Mouse (Mus musculus): ENCODE results near the gene Tcn2.

GRCm38 (mm10) chr11:3937321-3937874 lies 5.4 kb upstream of the Tcn2 start:
- no peak for TF ChIP-seq CTCF (IDR thresholded peaks at IDR 0.05; ENCODE audit: low read depth, low read length)
- TF ChIP-seq GATA1 (IDR thresholded peaks at IDR 0.05; ENCODE audit: borderline replicate concordance, low read length), result no peak
- no peak for TF ChIP-seq POLR2AphosphoS5 (IDR thresholded peaks at IDR 0.05; ENCODE audit: insufficient replicate concordance, low read depth, low read length)
- no peak for TF ChIP-seq GATA2 (IDR thresholded peaks at IDR 0.05; ENCODE audit: borderline replicate concordance, low read depth, low read length)
- no peak for TF ChIP-seq TAL1 (conservative IDR thresholded peaks at IDR 0.05; ENCODE audit: low read depth, low read length)

All from G1E (cell line).